Mouse (Mus musculus) spleen, postnatal 10 days (tissue): ENCODE results near the gene Tex52.

Source experiments
- DNase-seq, 2 experiments: peaks; one replicate each; pipeline ENCODE4 v3.0.0; 2021 to 2022; ENCODE audit warnings: low spot score in 2 of 2

The Tex52 gene

DNA sequence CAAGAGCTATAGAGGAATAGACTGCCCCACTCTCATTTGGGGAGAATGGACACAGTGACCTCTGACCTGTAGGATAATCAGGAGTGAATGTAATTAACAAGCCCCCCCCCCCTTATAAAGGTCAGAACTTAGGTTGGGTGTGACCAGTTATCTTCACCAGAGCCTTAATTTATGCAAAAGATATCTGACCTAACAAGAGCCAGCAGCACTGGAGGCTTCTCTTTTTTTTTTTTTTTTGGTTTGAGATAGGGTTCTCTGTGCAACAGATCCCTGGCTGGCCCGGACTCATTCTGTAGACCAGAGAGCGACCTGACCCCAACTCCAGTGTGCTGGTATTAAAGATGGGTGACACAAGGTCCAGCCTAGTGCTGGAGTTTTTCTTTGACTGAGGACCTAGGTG, 54.0 kb downstream of the Tex52 start:
- DNase-seq = no peak

DNA sequence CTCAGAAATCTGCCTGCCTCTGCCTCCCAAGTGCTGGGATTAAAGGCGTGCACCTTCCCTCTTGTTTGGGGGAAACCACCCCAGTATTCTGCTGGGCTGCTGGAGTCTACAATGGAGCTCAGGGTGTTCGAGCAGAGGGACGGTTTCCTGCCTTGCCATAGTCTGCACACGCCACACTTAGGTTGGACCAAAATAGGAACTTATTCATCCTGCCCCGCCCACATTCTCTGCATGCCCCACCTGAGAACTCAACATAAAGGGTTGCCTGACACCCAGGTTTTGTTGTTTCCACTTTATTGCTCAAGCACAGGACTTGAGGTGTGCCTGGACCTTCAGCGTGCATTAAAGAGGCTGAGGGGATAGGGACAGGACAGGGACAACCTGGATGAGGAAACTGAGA, 54.6 kb downstream of the Tex52 start:
- no peak for DNase-seq

DNA sequence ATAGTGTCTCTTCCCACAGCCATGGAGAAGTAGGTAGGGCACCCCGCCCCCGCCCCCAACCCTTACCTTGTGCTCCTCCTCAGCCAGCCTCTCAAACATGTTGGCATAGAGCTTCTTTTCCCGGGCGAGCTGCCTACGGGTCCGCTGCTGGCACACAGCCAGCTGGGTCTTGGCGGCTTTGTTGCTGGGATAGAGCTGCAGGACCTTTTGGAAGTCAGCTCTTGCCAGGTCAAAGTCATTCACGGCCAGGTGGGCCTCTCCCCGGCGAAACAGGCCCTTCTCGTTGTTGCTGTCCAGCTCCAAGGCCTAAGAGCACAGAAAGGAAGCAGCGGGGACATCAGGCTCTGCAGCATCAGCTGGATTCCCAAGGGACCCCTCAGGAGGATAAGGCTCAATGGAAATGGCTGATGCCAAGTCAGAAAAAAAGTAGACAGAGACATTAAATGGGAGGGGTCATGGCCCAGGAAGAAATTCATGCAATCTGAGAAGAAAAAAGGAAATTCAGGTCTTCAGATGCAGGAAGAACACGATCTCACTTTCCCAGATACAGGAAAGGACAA, 57.2 kb downstream of the Tex52 start:
- no peak for DNase-seq

DNA sequence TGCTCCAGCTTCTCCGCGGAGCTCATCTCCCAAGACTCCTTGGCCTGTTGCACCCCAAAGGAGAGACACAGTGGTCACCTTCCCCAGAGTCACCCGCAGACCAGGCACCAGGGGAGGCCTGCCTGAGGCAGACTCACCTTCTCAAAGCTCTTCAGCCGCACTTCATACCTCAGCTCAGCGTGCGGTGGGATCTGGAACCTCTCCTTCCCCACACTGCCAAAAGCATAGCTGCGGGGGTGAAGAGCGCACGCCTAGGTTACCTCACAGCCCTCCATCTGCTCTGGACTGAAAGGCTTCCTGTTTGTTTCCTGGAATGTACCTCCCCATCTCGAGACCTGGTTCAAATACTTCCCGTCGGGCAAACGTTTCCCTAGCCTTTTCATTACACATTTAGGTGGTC, 58.3 kb downstream of the Tex52 start:
- DNase-seq = no peak
